Mouse (Mus musculus): ENCODE results near the gene Gm2000. TPM values are rescaled to one million over a fixed set of nuclear protein-coding genes. Genes with fewer than 3 reads are reported as not detected.

Gene Gm2000
- polyA plus RNA-seq (2014; fragmentation: Illumina TruSeq; extraction: RNeasy Lipid Tissue Mini Kit (QIAGEN cat#74804); ENCODE audit: low read depth, low replicate concordance), result 8.8 TPM

DNA sequence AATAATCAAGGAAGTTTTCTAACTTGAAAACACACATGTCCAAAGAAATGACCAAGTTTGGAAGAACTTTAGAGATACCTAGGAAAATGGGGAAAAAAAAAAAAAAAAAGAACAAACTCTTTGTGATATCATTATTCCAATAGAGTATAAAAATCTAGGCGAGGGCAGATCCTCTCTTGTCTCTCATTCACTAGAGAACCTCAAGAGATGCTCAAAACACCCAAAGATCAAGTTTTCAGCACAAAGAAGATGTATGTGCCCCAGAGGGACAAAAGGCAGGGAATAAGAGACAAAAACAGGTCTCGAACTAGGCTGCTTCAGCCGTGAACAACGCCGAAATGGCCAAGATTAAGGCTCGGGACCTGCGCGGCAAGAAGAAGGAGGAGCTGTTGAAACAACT, at the start of gene Gm2000:
Gene Gm2000, plus strand, starts transcription at position 301 of the 400 bp plus-strand sequence.

Other genes starting within 250 kb of the Gm2000 start
- not detected for gene Fam163a, start 161.0 kb upstream of the Gm2000 start, polyA plus RNA-seq (2014; fragmentation: Illumina TruSeq; extraction: RNeasy Lipid Tissue Mini Kit (QIAGEN cat#74804); ENCODE audit: low read depth, low replicate concordance)
- gene Tdrd5, start 62.4 kb upstream of the Gm2000 start, polyA plus RNA-seq (2014; fragmentation: Illumina TruSeq; extraction: RNeasy Lipid Tissue Mini Kit (QIAGEN cat#74804); ENCODE audit: low read depth, low replicate concordance), result not detected
- not detected for gene Nphs2, start 55.3 kb upstream of the Gm2000 start, polyA plus RNA-seq (2014; fragmentation: Illumina TruSeq; extraction: RNeasy Lipid Tissue Mini Kit (QIAGEN cat#74804); ENCODE audit: low read depth, low replicate concordance)
- gene Axdnd1, start 55.1 kb downstream of the Gm2000 start, polyA plus RNA-seq (2014; fragmentation: Illumina TruSeq; extraction: RNeasy Lipid Tissue Mini Kit (QIAGEN cat#74804); ENCODE audit: low read depth, low replicate concordance), result not detected
- gene Soat1, start 108.3 kb downstream of the Gm2000 start, polyA plus RNA-seq (2014; fragmentation: Illumina TruSeq; extraction: RNeasy Lipid Tissue Mini Kit (QIAGEN cat#74804); ENCODE audit: low read depth, low replicate concordance), result 3.0 TPM
- gene Gm10031, start 158.0 kb downstream of the Gm2000 start, polyA plus RNA-seq (2014; fragmentation: Illumina TruSeq; extraction: RNeasy Lipid Tissue Mini Kit (QIAGEN cat#74804); ENCODE audit: low read depth, low replicate concordance), result 2.7 TPM
- 2.0 TPM for gene Abl2, start 192.7 kb downstream of the Gm2000 start, polyA plus RNA-seq (2014; fragmentation: Illumina TruSeq; extraction: RNeasy Lipid Tissue Mini Kit (QIAGEN cat#74804); ENCODE audit: low read depth, low replicate concordance)